Mouse (Mus musculus): ENCODE data around the gene Stoml2.
A peak's percentile ranks its signal among the peaks of the same experiment; 100 is the strongest.

The Stoml2 gene

GRCm38 (mm10) chr4:43031237-43031995 lies at the start of gene Stoml2:
TSS of gene Stoml2 (minus strand) at chr4:43031710.
- peak; percentile 93 for DNase-seq

GRCm38 (mm10) chr4:43078071-43078718 lies 46.7 kb upstream of the Stoml2 start:
- DNase-seq, result no peak

- DNase-seq, result no peak
These were observed 43.4 kb upstream of the Stoml2 start for GRCm38 (mm10) chr4:43074923-43075322.

- no peak for DNase-seq
These were observed 34.0 kb upstream of the Stoml2 start for GRCm38 (mm10) chr4:43065471-43065870.

GRCm38 (mm10) chr4:43060286-43060685 lies 28.8 kb upstream of the Stoml2 start:
- DNase-seq, result no peak

DNA sequence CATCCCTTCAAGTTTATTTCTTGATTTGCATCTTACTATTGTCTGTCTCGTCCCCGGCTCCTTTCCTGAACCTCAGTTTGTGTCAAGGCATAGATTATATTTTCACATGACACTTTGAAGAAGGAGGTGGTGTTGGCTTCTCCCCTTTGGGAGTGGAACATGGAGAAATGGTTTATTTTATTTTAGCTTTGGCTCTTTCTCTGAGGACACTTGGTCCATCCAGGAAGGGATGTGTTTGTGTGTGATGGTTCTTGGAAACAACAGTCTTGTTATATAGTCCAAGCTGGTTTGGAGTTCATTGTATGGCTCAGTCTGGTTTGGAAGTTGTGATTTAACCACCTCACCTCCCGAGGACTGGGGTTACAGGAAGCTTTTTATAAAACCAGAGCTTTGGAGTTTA lies 28.2 kb upstream of the Stoml2 start:
- DNase-seq, result no peak

- DNase-seq, result peak; percentile 84
These were observed 27.5 kb upstream of the Stoml2 start, which contains the start of gene Unc13b for GRCm38 (mm10) chr4:43058753-43059654. TSS of gene Unc13b (plus strand) at chr4:43058953.

GRCm38 (mm10) chr4:43058392-43058752 lies 26.9 kb upstream of the Stoml2 start:
- no peak for DNase-seq

- DNase-seq, result no peak
These were observed 26.1 kb upstream of the Stoml2 start for GRCm38 (mm10) chr4:43057654-43058053.

DNA sequence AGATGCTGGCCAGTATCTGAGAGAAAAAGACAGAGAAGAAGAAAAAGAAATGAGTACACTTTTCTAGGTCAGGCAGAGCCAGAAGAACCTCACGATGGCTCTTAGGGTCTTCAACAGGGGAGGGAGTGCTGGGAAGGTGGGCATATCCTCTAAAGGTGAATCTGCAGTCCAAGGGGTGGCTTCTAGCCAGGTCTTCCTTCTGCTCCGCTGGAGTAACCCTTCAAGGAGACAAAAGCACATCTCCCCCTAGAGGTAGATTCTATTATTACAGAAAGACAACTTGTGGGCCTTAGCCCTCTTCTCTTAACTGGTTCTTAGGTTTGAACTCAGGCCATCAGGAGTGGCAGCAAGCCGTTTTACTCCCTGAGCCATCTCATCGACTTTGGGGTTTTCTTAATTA lies 21.1 kb upstream of the Stoml2 start:
- DNase-seq, result peak; percentile 65

DNA sequence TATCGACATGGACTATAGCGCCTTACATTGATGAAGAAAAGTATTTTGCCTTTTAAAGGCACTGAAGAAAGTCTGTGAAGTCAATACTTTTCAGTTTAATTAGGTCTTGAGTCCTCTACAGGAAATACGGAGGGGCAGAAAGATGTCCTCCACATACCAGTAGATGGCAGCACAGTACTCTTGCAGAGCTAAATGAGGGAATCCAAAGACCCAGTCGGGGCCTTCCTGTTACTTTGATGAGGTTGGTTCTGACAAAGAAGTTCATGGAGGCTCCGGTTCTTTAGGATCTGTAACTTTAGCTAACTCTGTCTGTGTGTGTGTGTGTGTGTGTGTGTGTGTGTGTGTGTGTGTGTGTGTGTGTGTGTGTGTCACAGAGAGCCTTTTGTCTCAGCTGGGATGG lies 15.7 kb upstream of the Stoml2 start:
- peak; percentile 69 for DNase-seq

DNA sequence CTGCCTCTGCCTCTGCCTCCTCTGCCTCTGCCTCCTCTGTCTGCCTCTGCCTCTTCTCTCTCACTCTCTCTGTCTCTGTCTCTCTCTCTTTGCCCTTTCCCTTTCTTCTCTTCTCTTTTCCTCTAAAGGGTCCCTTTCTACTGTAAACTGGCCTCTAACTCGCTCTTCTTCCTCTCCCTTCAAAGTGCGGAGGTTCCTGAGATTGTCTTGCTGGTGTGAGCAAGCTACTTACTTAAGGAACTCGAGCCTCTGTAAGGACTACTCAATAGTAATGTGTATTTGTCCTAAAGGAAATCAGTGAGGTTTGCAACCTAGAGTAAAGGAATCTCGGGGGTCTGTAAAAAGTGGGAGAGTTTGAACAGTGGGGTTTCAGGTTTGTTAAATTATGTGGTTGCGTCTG lies 15.1 kb upstream of the Stoml2 start:
- no peak for DNase-seq

DNA sequence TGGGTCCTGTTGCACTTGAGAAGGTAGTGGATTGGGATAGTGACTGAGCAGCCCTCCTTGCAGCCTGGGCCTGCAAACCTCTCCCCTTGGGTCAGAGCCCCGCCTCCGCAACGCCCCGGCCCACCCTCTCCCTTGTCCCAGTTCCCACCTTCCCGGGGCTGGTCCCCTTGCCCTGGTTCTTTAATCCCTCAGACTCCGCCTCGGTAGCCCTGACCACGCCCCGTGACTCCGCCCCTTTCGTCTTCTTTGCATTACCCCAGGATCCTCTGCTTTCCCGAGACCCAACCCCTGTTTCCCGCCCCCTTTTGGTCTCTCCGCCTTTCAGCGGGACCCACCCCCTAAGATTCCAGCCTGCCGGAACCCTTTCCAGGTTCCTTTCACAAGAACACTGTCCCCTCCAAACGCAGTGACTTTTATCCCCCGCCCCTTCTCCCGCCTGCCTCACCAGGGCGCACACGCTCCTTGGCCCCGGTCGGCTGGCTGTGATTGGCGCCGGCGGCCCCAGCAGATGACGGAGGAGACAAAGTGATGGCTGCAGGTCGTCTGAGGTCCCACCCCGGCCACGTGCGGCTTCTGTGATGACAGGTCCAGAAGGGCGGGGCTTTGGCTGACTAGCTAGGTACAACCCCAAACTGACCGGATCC lies 14.3 kb upstream of the Stoml2 start, which contains the start of gene Fam214b:
Fam214b (minus strand) TSS at position 562 of the 644 bp plus-strand sequence.
- DNase-seq, result peak; percentile 94

DNA sequence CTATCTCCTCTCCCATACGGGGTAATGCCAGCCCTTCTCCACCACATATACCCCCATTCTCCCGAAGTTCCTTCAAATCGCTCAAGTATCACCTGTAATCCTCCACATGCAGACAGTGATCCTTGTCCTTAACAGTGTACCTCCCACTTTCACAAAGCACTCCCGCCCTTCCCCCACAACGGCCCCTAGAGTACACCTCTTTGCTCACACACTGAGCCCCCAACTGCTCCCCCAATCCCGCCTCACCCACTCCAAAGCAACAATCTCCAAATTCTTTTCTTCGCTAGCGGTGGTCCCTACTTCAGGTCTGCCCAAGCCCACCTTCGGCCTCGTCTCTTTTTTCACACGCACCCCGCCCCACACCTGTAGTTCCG lies 13.8 kb upstream of the Stoml2 start:
- no peak for DNase-seq

DNA sequence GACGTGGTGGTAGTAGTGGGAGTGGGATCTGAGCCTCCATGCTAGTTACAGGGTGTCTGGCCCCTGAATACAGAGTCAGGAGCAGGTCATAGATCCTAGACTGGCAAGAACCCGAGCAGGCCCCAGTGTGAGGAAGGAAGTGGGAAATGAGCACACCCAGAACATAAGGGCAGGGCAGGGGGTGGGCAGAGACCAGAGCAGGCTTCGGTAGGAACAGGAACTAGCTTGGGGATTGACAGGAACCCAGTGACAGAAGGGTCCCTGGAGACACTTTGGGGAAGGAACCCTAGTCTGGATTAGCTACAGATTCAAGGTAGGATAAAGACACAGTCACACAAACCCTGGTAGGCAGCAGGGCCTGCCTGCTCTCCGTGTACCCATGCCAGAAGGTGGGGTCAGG lies 13.2 kb upstream of the Stoml2 start:
- no peak for DNase-seq

DNA sequence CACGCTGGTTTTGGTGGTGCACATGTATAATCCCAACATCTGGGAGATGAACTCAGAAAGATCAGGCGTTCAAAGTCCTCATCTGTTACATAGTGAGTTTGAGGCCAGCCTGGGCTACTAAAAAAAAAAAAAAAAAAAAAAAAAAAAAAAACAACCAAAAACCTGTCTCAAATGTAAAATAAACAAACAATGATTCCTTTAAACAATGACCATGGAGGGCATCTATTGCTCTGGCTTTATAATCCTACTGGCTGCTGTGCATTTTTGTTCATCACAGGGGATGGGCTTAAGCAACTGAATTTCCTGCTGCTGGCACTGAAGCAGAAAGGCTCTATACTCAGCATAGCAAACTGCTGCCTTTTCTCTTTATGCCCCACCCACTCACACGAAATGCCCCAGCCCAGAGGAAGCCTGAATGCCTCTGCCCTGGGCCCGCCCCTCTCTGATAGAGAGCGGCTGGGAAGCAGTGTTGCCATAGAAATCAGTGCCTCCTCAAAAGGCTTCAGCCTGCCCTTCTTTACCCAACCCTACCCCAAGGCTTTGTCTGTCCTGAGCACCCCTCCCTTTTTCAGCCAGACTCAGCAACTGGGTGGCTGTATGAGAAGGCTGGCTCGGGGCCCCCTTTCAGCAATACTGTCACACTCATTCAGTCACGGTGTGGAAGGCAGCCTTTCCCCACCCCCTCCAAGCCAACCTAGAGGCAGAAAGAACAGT lies 12.3 kb upstream of the Stoml2 start:
- DNase-seq, result no peak

DNA sequence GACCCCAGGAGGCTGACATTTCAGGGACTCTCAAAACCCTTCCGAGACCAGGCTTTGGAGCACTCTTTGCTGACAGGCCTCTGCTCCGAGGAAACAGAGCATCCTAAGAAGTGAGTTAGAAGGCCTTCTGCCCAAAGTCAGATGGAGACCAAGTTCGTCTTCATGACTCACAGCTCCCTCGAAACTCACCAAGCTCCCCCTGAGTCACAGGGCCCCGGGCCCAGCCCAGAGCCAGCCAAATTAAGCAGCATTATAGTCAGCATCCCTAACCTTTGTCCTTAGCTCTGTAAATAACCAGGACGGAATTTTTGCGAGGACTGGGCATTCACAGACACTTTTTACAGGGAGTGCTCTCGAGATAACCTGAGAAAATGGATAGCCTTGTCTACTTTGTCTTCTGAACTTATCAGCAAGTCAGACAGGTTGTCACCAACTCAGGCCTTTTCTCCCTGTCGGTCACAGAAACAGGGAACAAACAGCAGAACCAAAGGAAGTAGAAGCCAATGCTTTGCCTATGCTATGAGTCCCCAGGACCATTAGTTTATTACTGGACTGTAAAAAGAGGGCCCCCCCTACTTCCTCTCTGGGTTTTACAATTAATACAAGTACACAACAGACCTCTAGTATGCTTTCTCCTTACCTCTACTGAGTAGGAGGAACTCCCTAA lies 9.5 kb upstream of the Stoml2 start:
- no peak for DNase-seq

- peak; percentile 88 for DNase-seq
These were observed 8.6 kb upstream of the Stoml2 start for GRCm38 (mm10) chr4:43040114-43040572.

DNA sequence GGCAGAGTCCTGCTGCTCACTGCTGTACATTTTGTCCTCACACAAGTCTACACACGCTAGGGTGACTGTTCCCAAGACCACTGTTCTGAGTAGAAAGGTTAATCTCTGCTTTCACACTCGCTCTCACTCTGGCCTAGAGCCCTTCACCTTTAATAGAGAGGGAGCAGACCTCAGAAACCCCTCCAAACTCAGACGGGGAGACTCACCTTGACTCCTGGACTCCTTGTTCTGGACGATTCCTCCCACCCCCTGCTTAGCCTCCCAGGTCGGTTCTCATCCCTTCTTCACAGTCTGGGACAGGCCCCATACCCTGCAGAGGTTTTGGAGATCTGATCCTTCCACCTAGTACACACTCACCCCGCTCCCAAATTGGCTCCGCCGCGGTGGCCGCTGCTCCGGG lies 8.1 kb upstream of the Stoml2 start:
- DNase-seq, result no peak

GRCm38 (mm10) chr4:43038567-43039495 lies 7.3 kb upstream of the Stoml2 start:
- no peak for DNase-seq
